Comparison of ENCODE assay signal across 29 mouse cellular contexts in genomic region chrX:164173880-164174279, GRCm38 (mm10). TPM values are rescaled to one million over a fixed set of nuclear protein-coding genes. Genes with fewer than 3 reads are reported as not detected.
"Had no signal": no experiment of that assay in that cellular context is flagged by ENCODE, and none has a peak within 500 bp of the region (broad histone marks: within the 10 kb centered on the region; RNA-seq: fewer than 3 reads in every experiment).

No protein-coding gene starts in this region.

- H3K4me1 ChIP-seq: heart, embryonic 13.5 days; heart, embryonic 15.5 days; hindbrain, embryonic 10.5 days; hindbrain, embryonic 12.5 days; intestine, embryonic 15.5 days; limb, embryonic 13.5 days; limb, embryonic 15.5 days; liver, embryonic 12.5 days had no signal

- H3K4me2 ChIP-seq: heart, embryonic 11.5 days; heart, embryonic 13.5 days; heart, embryonic 15.5 days; hindbrain, embryonic 12.5 days; hindbrain, embryonic 14.5 days; intestine, embryonic 15.5 days; limb, embryonic 13.5 days; limb, embryonic 15.5 days; liver, embryonic 12.5 days had no signal

- H3K27ac ChIP-seq: gastrocnemius, adult 2 months; heart, adult 2 months; heart, embryonic 13.5 days; heart, embryonic 15.5 days; hindbrain, embryonic 10.5 days; hindbrain, embryonic 12.5 days; hindbrain, embryonic 14.5 days; intestine, embryonic 15.5 days; layer of hippocampus, adult 2 months; left cerebral cortex, adult 2 months; limb, embryonic 13.5 days; limb, embryonic 15.5 days; liver, embryonic 12.5 days; liver, embryonic 14.5 days had no signal

- H3K9me3 ChIP-seq: heart, embryonic 13.5 days; heart, embryonic 15.5 days; hindbrain, embryonic 10.5 days; hindbrain, embryonic 12.5 days; intestine, embryonic 15.5 days; limb, embryonic 13.5 days; limb, embryonic 15.5 days; liver, embryonic 12.5 days had no signal

- H3K4me3 ChIP-seq: gastrocnemius, adult 2 months; heart, adult 2 months; heart, embryonic 13.5 days; heart, embryonic 15.5 days; hindbrain, embryonic 10.5 days; hindbrain, embryonic 12.5 days; intestine, embryonic 15.5 days; layer of hippocampus, adult 2 months; left cerebral cortex, adult 2 months; limb, embryonic 13.5 days; limb, embryonic 15.5 days; liver, embryonic 12.5 days had no signal

- DNase-seq: gastrocnemius, adult 2 months; gastrocnemius, postnatal 10 days; gastrocnemius, postnatal 25 days; heart, adult 11 months; heart, adult 2 months; heart, postnatal 14 days; heart, postnatal 36 days; kidney, adult 18-20 months; kidney, adult 8-10 months; kidney, postnatal 10 days; kidney, postnatal 25 days; kidney, postnatal 4 days; left cerebral cortex, postnatal 4 days had no signal

- ATAC-seq: hindbrain, embryonic 16.5 days; inflammation-experienced regulatory T-cells, adult 6 months; intestine, embryonic 15.5 days; intestine, postnatal 0 days; liver, embryonic 12.5 days had no signal

- H3K36me3 ChIP-seq: heart, embryonic 13.5 days; heart, embryonic 15.5 days; hindbrain, embryonic 10.5 days; hindbrain, embryonic 12.5 days; intestine, embryonic 15.5 days; limb, embryonic 13.5 days; limb, embryonic 15.5 days; liver, embryonic 12.5 days had no signal

- H3K9ac ChIP-seq: heart, embryonic 13.5 days; heart, embryonic 15.5 days; hindbrain, embryonic 12.5 days; hindbrain, embryonic 14.5 days; intestine, embryonic 15.5 days; limb, embryonic 13.5 days; limb, embryonic 15.5 days; liver, embryonic 12.5 days; liver, embryonic 14.5 days had no signal

- H3K27me3 ChIP-seq: heart, embryonic 15.5 days; intestine, embryonic 15.5 days had no signal

RNA-seq across cellular contexts. Expression of gene Ace2, which starts 34.7 kb away (rescaled TPM):
- polyA plus RNA-seq: heart, embryonic 11.5 days; inflammation-experienced regulatory T-cells, adult 6 months; liver, embryonic 12.5 days had no signal
